Mouse (Mus musculus) CH12.LX (cell line): Measurements from ENCODE around the gene Nup54. TPM values are rescaled to one million over a fixed set of nuclear protein-coding genes. Genes with fewer than 3 reads are reported as not detected.

Experiments
- DNase-seq: peaks from one replicate; pipeline ENCODE4 v3.0.0-alpha.2; 2013; ENCODE audit errors: extremely low read depth
- H3K27ac ChIP-seq: 2 replicates; pipeline ENCODE4 v1.5.1; 2012; ENCODE audit warnings: low read depth, mild to moderate bottlenecking, control low read depth, moderate library complexity; ENCODE audit not compliant: insufficient read depth
- H3K27me3 ChIP-seq: replicated peaks from 2 replicates; pipeline ENCODE3; 2012; ENCODE audit warnings: inconsistent platforms
- H3K36me3 ChIP-seq, 2 experiments: replicated peaks in 1 of 2; 2 replicates each; pipeline versions ENCODE3 to v1.6.1; 2012; ENCODE audit warnings: inconsistent platforms in 1 of 2, low read length in 1 of 2, mild to moderate bottlenecking in 1 of 2, mixed read lengths in 1 of 2, moderate library complexity in 1 of 2; ENCODE audit not compliant: control insufficient read depth in 1 of 2, insufficient read depth in 1 of 2
- H3K4me1 ChIP-seq, 2 experiments: 2 replicates each; pipeline ENCODE4 v1.6.1; 2012; ENCODE audit warnings: inconsistent platforms in 1 of 2, moderate library complexity in 1 of 2; ENCODE audit not compliant: insufficient read depth in 2 of 2, control insufficient read depth in 1 of 2
- H3K4me2 ChIP-seq: 2 replicates; pipeline ENCODE4 v1.6.1; 2012; ENCODE audit warnings: low read depth, mild to moderate bottlenecking, control low read depth; ENCODE audit not compliant: poor library complexity, insufficient read depth, severe bottlenecking
- H3K4me3 ChIP-seq, 3 experiments: fragments of 150-350 bp in 1 of 3; sonication (generic) in 1 of 3; replicated peaks in 1 of 3; 2 replicates each; pipeline versions ENCODE3 to v1.5.1; 2011 to 2012; ENCODE audit warnings: low read depth in 2 of 3, low read length in 2 of 3, mild to moderate bottlenecking in 2 of 3, moderate library complexity in 2 of 3, control low read depth in 1 of 3, improper control_type of control experiment in 1 of 3, inconsistent platforms in 1 of 3, mixed read lengths in 1 of 3; ENCODE audit not compliant: poor library complexity in 1 of 3
- H3K79me2 ChIP-seq: replicated peaks from 2 replicates; pipeline ENCODE4 v1.6.1; 2012; ENCODE audit warnings: mild to moderate bottlenecking, moderate library complexity; ENCODE audit not compliant: control insufficient read depth, poor library complexity, insufficient read depth, severe bottlenecking; ENCODE audit errors: extremely low read depth
- H3K9ac ChIP-seq: 2 replicates; pipeline ENCODE4 v1.6.1; 2012; ENCODE audit warnings: low read depth, mild to moderate bottlenecking, control low read depth, moderate library complexity; ENCODE audit not compliant: insufficient read depth
- H3K9me3 ChIP-seq: replicated peaks from 2 replicates; pipeline ENCODE3; 2012; ENCODE audit warnings: low read length, inconsistent platforms, mixed read lengths
- BHLHE40 ChIP-seq: IDR thresholded peaks from 2 replicates; pipeline ENCODE4 v1.6.1; 2011; ENCODE audit warnings: mild to moderate bottlenecking, low read depth, low read length, improper control_type of control experiment
- CHD1 ChIP-seq: IDR thresholded peaks from 2 replicates; pipeline ENCODE4 v1.6.1; 2012; ENCODE audit warnings: low read depth, low read length, improper control_type of control experiment, inconsistent platforms
- CHD2 ChIP-seq: IDR thresholded peaks from 2 replicates; pipeline ENCODE4 v1.6.1; 2011; ENCODE audit warnings: low read length, improper control_type of control experiment
- E2F4 ChIP-seq: IDR thresholded peaks from 2 replicates; pipeline ENCODE4 v1.6.1; 2011; ENCODE audit warnings: low read depth, low read length, improper control_type of control experiment; ENCODE audit not compliant: insufficient replicate concordance
- EP300 ChIP-seq: IDR thresholded peaks from 2 replicates; pipeline ENCODE4 v1.6.1; 2011; ENCODE audit warnings: low read length, improper control_type of control experiment
- GABPA ChIP-seq: IDR thresholded peaks from 2 replicates; pipeline ENCODE4 v1.6.1; 2012; ENCODE audit warnings: low read depth, low read length, improper control_type of control experiment, inconsistent platforms; ENCODE audit not compliant: insufficient replicate concordance
- HCFC1 ChIP-seq: IDR thresholded peaks from 2 replicates; pipeline ENCODE4 v1.6.1; 2012; ENCODE audit warnings: low read depth, mild to moderate bottlenecking, inconsistent platforms, low read length, improper control_type of control experiment
- IRF4 ChIP-seq: IDR thresholded peaks from 2 replicates; pipeline ENCODE4 v1.6.1; 2014; ENCODE audit warnings: low read depth, mild to moderate bottlenecking, inconsistent platforms, low read length, improper control_type of control experiment
- JUN ChIP-seq: IDR thresholded peaks from 2 replicates; pipeline ENCODE4 v1.6.1; 2011; ENCODE audit warnings: low read depth, mild to moderate bottlenecking, low read length, improper control_type of control experiment, moderate library complexity; ENCODE audit not compliant: insufficient read depth
- JUND ChIP-seq: conservative IDR thresholded peaks from 2 replicates; pipeline ENCODE4 v1.6.1; 2011; ENCODE audit warnings: low read depth, low read length, improper control_type of control experiment
- KAT2A ChIP-seq: IDR thresholded peaks from 2 replicates; pipeline ENCODE4 v1.6.1; 2012; ENCODE audit warnings: low read length, improper control_type of control experiment, inconsistent platforms; ENCODE audit not compliant: insufficient replicate concordance
- MAFK ChIP-seq: IDR thresholded peaks from 2 replicates; pipeline ENCODE4 v1.6.1; 2011; ENCODE audit warnings: low read length, improper control_type of control experiment; ENCODE audit not compliant: insufficient replicate concordance
- MAX ChIP-seq: IDR thresholded peaks from 2 replicates; pipeline ENCODE4 v1.6.1; 2011; ENCODE audit warnings: low read length, improper control_type of control experiment
- MAZ ChIP-seq: IDR thresholded peaks from 2 replicates; pipeline ENCODE4 v1.6.1; 2012; ENCODE audit warnings: low read depth, mild to moderate bottlenecking, inconsistent platforms, low read length, improper control_type of control experiment, moderate library complexity
- MEF2A ChIP-seq: IDR thresholded peaks from 2 replicates; pipeline ENCODE4 v1.6.1; 2014; ENCODE audit warnings: low read depth, mild to moderate bottlenecking, inconsistent platforms, low read length, improper control_type of control experiment, borderline replicate concordance
- MXI1 ChIP-seq: IDR thresholded peaks from 2 replicates; pipeline ENCODE4 v1.6.1; 2011; ENCODE audit warnings: mild to moderate bottlenecking, low read depth, low read length, improper control_type of control experiment
- MYC ChIP-seq: IDR thresholded peaks from 2 replicates; pipeline ENCODE4 v1.6.1; 2011; ENCODE audit warnings: low read depth, mild to moderate bottlenecking, improper control_type of control experiment, low read length
- NELFE ChIP-seq: IDR thresholded peaks from 2 replicates; pipeline ENCODE4 v1.6.1; 2011; ENCODE audit warnings: low read depth, low read length, improper control_type of control experiment
- NRF1 ChIP-seq: IDR thresholded peaks from 2 replicates; pipeline ENCODE4 v1.6.1; 2014; ENCODE audit warnings: low read depth, mild to moderate bottlenecking, inconsistent platforms, low read length, improper control_type of control experiment, moderate library complexity
- POLR2A ChIP-seq: IDR thresholded peaks from 2 replicates; pipeline ENCODE4 v1.6.1; 2011; ENCODE audit warnings: low read depth, mild to moderate bottlenecking, improper control_type of control experiment, low read length
- RAD21 ChIP-seq: IDR thresholded peaks from 2 replicates; pipeline ENCODE4 v1.6.1; 2011; ENCODE audit warnings: low read depth, mild to moderate bottlenecking, low read length, improper control_type of control experiment, moderate library complexity
- RCOR1 ChIP-seq: conservative IDR thresholded peaks from 2 replicates; pipeline ENCODE4 v1.6.1; 2012; ENCODE audit warnings: low read depth, mild to moderate bottlenecking, inconsistent platforms, low read length, improper control_type of control experiment
- TBP ChIP-seq: conservative IDR thresholded peaks from 2 replicates; pipeline ENCODE4 v1.6.1; 2011; ENCODE audit warnings: low read depth, low read length, improper control_type of control experiment
- TCF12 ChIP-seq: IDR thresholded peaks from 2 replicates; pipeline ENCODE4 v1.6.1; 2014; ENCODE audit warnings: low read depth, mild to moderate bottlenecking, inconsistent platforms, low read length, improper control_type of control experiment
- UBTF ChIP-seq: IDR thresholded peaks from 2 replicates; pipeline ENCODE4 v1.6.1; 2012; ENCODE audit warnings: low read depth, mild to moderate bottlenecking, inconsistent platforms, low read length, improper control_type of control experiment, moderate library complexity
- USF1 ChIP-seq: IDR thresholded peaks from 2 replicates; pipeline ENCODE4 v1.6.1; 2014; ENCODE audit warnings: low read depth, mild to moderate bottlenecking, inconsistent platforms, low read length, improper control_type of control experiment
- USF2 ChIP-seq: conservative IDR thresholded peaks from 2 replicates; pipeline ENCODE4 v1.6.1; 2011; ENCODE audit warnings: low read depth, low read length, improper control_type of control experiment
- ZMIZ1 ChIP-seq: IDR thresholded peaks from 2 replicates; pipeline ENCODE4 v1.6.1; 2012; ENCODE audit warnings: low read depth, mild to moderate bottlenecking, inconsistent platforms, low read length, improper control_type of control experiment
- dilution Hi-C: fragments of 300-500 bp; cut with MboI; formaldehyde crosslinking; loops from 2 replicates; pipeline ENCODE4 v1.14.3; 2020; ENCODE audit warnings: low sequenced_read_pairs; ENCODE audit not compliant: extremely low pct_unique_long_range_greater_than_20kb, extremely low pct_ligation_motif_present
- in situ Hi-C: fragments of 300-500 bp; cut with MboI; formaldehyde crosslinking; loops from 3 replicates; pipeline ENCODE4 v1.14.3; 2019; ENCODE audit warnings: low sequenced_read_pairs, low pct_ligation_motif_present, low pct_unique_long_range_greater_than_20kb, mixed read lengths
- polyA plus RNA-seq: library from polyadenylated mRNA; unstranded; fragments of >175 nt; gene quantifications from 2 replicates; pipeline ENCODE4 v1.2.1, GENCODE M21; 2012; ENCODE audit warnings: low read depth; ENCODE audit not compliant: insufficient read length
- total RNA-seq, 2 experiments: library from RNA; depleted of rRNA; stranded (reverse); fragments of 300-350 nt in 1 of 2; fragments of >200 nt in 1 of 2; gene quantifications; 2 replicates each; pipeline ENCODE4 v1.2.3; 2012 to 2014

The Nup54 gene
- total and polyA plus RNA-seq, 3 experiments = 41.9 to 90.5 (median 72.5) TPM

DNA sequence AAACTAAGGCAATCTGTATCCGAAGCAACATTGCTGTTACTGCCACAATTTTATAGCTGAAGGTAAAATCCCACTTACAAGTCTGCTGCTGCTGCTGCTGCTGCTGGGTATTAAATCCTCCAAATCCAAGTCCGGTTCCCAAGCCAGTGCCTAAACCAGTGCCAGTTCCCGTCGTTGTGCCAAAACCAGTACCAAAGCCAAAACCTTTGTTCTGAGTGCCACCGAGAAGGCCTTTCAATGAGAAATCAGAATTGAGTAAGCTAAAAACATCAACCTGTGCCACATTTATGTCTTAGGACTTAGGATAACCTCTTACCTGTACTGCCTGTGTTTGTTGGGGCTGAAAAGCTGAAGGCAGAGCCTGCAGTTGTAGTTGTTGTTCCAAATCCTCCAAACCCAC is 4.3 kb downstream of the Nup54 start:
- Histone ChIP-seq H3K4me2 (no peak overlapping the region), H3K9me3 (peaks cover 9% of the 10 kb centered on the region), H3K36me3 (peaks cover 25 to 49% of the 10 kb centered on the region in 2 experiments), H3K9ac (no peak overlapping the region), H3K27ac (no peak overlapping the region)
- in situ Hi-C loops = no loop called here
- TF ChIP-seq MAZ = no peak
- TF ChIP-seq UBTF = no peak
- TF ChIP-seq E2F4 = no peak
- TF ChIP-seq ZMIZ1 = no peak
- no peak for TF ChIP-seq USF2
- no peak for TF ChIP-seq CHD2
- TF ChIP-seq TCF12 = no peak
- no peak for TF ChIP-seq MYC
- TF ChIP-seq MEF2A = no peak
- no peak for TF ChIP-seq IRF4
- no peak for TF ChIP-seq NELFE
- no peak for TF ChIP-seq JUN
- no peak for TF ChIP-seq BHLHE40
- TF ChIP-seq USF1 = no peak
- TF ChIP-seq, all 38 proteins: peak for 0
- DNase-seq = no peak
- Histone ChIP-seq H3K4me3 (no peak overlapping the region), H3K79me2 (peaks cover 45% of the 10 kb centered on the region), H3K4me1 (peaks cover 0 to 15% of the 10 kb centered on the region in 2 experiments; a peak in 1 of 4 replicates), H3K27me3 (no peaks in the 10 kb centered on the region)
- dilution Hi-C loops = no loop called here

DNA sequence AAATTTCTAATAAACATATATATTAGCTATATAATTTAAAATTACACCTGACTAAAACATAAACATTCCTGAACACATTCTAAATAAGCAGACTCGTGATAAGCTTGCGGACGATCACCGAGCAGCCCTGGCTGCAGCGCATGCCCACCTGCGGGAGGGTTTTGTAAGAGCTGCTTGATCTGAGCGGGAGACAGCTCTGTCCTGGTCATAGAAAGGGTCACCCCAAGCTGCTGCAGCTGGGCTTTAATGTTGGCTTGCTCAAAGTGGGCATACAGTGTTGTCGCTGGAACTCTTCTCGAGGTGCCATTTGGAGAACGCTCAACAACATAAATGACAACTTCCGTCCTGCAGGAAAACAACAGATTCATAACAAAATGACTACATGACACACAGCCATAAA is 10.9 kb downstream of the Nup54 start:
- in situ Hi-C loops (no loop called here), dilution Hi-C loops (no loop called here)
- no peak overlapping the region for H3K27ac ChIP-seq
- H3K27me3 ChIP-seq = no peaks in the 10 kb centered on the region
- no peak overlapping the region for H3K9ac ChIP-seq
- H3K4me1 ChIP-seq = no peaks in the 10 kb centered on the region
- DNase-seq = no peak
- H3K4me3 ChIP-seq = no peak overlapping the region
- no peak for TF ChIP-seq JUND
- no peak for TF ChIP-seq NELFE
- TF ChIP-seq HCFC1 = no peak
- no peak for TF ChIP-seq RAD21
- TF ChIP-seq KAT2A = no peak
- no peak for TF ChIP-seq MXI1
- no peak for TF ChIP-seq MEF2A
- no peak for TF ChIP-seq MAFK
- no peak for TF ChIP-seq JUN
- TF ChIP-seq POLR2A = no peak
- TF ChIP-seq IRF4 = no peak
- no peak for TF ChIP-seq NRF1
- TF ChIP-seq RCOR1 = no peak
- no peak for TF ChIP-seq MAZ
- TF ChIP-seq USF1 = no peak
- no peak for TF ChIP-seq TBP
- TF ChIP-seq MAX = no peak
- TF ChIP-seq CHD1 = no peak
- TF ChIP-seq EP300 = no peak
- TF ChIP-seq GABPA = no peak
- H3K79me2 ChIP-seq = peaks cover 6% of the 10 kb centered on the region
- H3K4me2 ChIP-seq = no peak overlapping the region
- H3K36me3 ChIP-seq = peaks cover 61 to 87% of the 10 kb centered on the region in 2 experiments
- peaks cover 9% of the 10 kb centered on the region for H3K9me3 ChIP-seq
